Mouse (Mus musculus) ES-Bruce4 (cell line): ENCODE measurements around the gene Tbc1d8.

Source experiments
- CTCF ChIP-seq: IDR thresholded peaks from one replicate; pipeline ENCODE4 v1.8.1; 2011; ENCODE audit warnings: low read depth, low read length
- POLR2A ChIP-seq: IDR thresholded peaks from one replicate; pipeline ENCODE4 v1.8.1; 2011; ENCODE audit warnings: low read length; ENCODE audit not compliant: insufficient read depth

GRCm38 (mm10) chr1:39525763-39526162 is 47.2 kb upstream of the Tbc1d8 start:
- TF ChIP-seq POLR2A, result no peak
- no peak for TF ChIP-seq CTCF
